Mouse (Mus musculus) E14TG2a.4 (cell line): ENCODE results near the gene Rybp.

Experiments used
- CTCF ChIP-seq: conservative IDR thresholded peaks from 2 replicates; pipeline ENCODE4 v1.5.1; 2014; ENCODE audit warnings: low read length
- NANOG ChIP-seq: IDR thresholded peaks from 2 replicates; pipeline ENCODE4 v1.6.1; 2014; ENCODE audit warnings: borderline replicate concordance, low read length, mixed read lengths

DNA sequence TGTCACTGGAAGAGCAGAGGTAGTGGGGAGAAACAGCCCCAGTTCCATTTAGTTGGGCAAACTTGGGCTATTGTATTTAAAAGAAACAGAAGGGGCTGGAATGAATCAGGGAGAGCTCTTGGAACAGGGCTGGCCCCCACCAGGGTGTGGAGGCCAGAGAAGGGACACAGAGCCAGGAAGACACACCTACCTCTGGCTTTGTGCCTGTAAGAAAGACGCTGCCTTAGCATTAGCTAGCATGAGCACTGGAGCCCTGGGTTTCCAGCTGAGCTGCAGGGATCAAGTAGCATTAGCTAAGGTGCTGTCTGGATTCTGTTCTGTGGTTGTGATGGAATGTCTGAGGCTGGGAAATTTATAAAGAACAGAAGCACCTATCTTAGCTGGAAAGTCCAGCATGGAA lies 85.2 kb downstream of the Rybp start:
- TF ChIP-seq CTCF (no peak), NANOG (no peak)
